Mouse (Mus musculus) E14TG2a.4 (cell line): ENCODE results near the gene Kif3c.

Source experiments
- H3K27me3 ChIP-seq: 2 replicates; pipeline ENCODE4 v1.6.1; 2014; ENCODE audit warnings: low read length, control low read depth; ENCODE audit not compliant: insufficient read depth
- H3K36me3 ChIP-seq: 2 replicates; pipeline ENCODE4 v1.6.1; 2014; ENCODE audit warnings: low read length, control low read depth; ENCODE audit not compliant: insufficient read depth
- H3K4me1 ChIP-seq: replicated peaks from 2 replicates; pipeline ENCODE4 v1.6.1; 2014; ENCODE audit warnings: low read depth, low read length, control low read depth
- H3K4me3 ChIP-seq: replicated peaks from 2 replicates; pipeline ENCODE4 v1.5.1; 2014; ENCODE audit warnings: mild to moderate bottlenecking, low read length
- H3K9me3 ChIP-seq: 2 replicates; pipeline ENCODE4 v1.6.1; 2014; ENCODE audit warnings: low read length, control low read depth
- CTCF ChIP-seq: conservative IDR thresholded peaks from 2 replicates; pipeline ENCODE4 v1.5.1; 2014; ENCODE audit warnings: low read length
- NANOG ChIP-seq: IDR thresholded peaks from 2 replicates; pipeline ENCODE4 v1.6.1; 2014; ENCODE audit warnings: borderline replicate concordance, low read length, mixed read lengths
- POU5F1 ChIP-seq: IDR thresholded peaks from 2 replicates; pipeline ENCODE4 v1.6.1; 2014; ENCODE audit warnings: low read length, borderline replicate concordance

Gene Kif3c

GRCm38 (mm10) chr12:3345038-3345437, 19.9 kb upstream of the Kif3c start:
- TF ChIP-seq POU5F1 (no peak), NANOG (no peak), CTCF (no peak)
- Histone ChIP-seq H3K36me3 (no peaks in the 10 kb centered on the region), H3K9me3 (peaks cover 4% of the 10 kb centered on the region), H3K4me1 (no peaks in the 10 kb centered on the region), H3K27me3 (no peaks in the 10 kb centered on the region), H3K4me3 (no peak overlapping the region)

- H3K4me1 ChIP-seq = no peaks in the 10 kb centered on the region
- H3K9me3 ChIP-seq = no peaks in the 10 kb centered on the region
- H3K36me3 ChIP-seq = no peaks in the 10 kb centered on the region
- TF ChIP-seq NANOG (no peak), CTCF (no peak), POU5F1 (no peak)
- no peak overlapping the region for H3K4me3 ChIP-seq
- no peaks in the 10 kb centered on the region for H3K27me3 ChIP-seq
Measured at GRCm38 (mm10) chr12:3347682-3348081, 17.2 kb upstream of the Kif3c start.

DNA sequence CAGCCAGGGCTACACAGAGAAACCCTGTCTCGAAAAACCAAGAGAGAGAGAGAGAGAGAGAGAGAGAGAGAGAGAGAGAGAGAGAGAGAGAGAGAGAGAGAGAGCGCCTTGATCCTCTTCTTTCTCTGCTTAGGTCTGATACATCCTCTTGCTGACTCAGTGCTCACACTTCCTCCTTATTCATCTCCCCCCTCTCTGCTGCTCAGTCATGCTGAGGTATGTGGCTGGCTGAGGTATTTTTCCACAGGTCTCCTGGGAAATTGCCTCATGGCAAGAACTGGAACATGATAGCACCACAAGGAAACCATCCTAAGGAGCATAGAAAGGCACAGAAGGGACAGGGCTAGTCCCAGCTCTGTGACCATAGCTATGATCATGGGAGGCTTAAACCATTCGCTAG, 15.5 kb upstream of the Kif3c start:
- no peak for TF ChIP-seq CTCF
- TF ChIP-seq NANOG = no peak
- no peak for TF ChIP-seq POU5F1
- no peaks in the 10 kb centered on the region for H3K27me3 ChIP-seq
- H3K4me1 ChIP-seq = no peaks in the 10 kb centered on the region
- no peaks in the 10 kb centered on the region for H3K36me3 ChIP-seq
- H3K9me3 ChIP-seq = no peaks in the 10 kb centered on the region
- no peak overlapping the region for H3K4me3 ChIP-seq

DNA sequence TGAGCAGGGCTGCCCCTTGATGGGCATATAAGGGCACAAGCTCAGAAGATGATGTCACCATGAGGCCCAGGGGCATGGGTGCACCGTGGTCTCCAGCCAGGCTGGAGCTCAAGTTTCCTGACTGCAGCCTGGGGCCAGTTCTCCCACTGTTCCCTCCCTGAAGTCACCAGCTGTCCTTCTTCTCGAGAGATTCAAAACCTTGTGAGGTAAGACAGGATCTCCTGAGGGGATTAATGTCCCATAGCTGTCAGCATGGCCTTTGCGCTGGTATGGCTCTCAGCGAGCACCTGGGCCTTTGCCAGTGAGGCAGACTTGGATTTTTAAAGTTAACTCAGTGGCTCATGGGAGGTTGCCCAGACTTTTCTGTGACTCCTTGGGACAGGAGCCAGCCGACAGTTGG, 14.8 kb upstream of the Kif3c start:
- Histone ChIP-seq H3K27me3 (no peaks in the 10 kb centered on the region), H3K9me3 (no peaks in the 10 kb centered on the region), H3K36me3 (no peaks in the 10 kb centered on the region), H3K4me3 (no peak overlapping the region), H3K4me1 (no peaks in the 10 kb centered on the region)
- TF ChIP-seq NANOG (no peak), POU5F1 (no peak), CTCF (no peak)

- H3K4me1 ChIP-seq = peaks cover 4% of the 10 kb centered on the region
- no peak overlapping the region for H3K4me3 ChIP-seq
- H3K27me3 ChIP-seq = no peaks in the 10 kb centered on the region
- TF ChIP-seq CTCF (no peak), NANOG (no peak), POU5F1 (no peak)
- no peaks in the 10 kb centered on the region for H3K9me3 ChIP-seq
- H3K36me3 ChIP-seq = no peaks in the 10 kb centered on the region
Measured at GRCm38 (mm10) chr12:3352216-3352615, 12.7 kb upstream of the Kif3c start.

- Histone ChIP-seq H3K9me3 (no peaks in the 10 kb centered on the region), H3K27me3 (no peaks in the 10 kb centered on the region), H3K36me3 (no peaks in the 10 kb centered on the region), H3K4me1 (peaks cover 7% of the 10 kb centered on the region), H3K4me3 (no peak overlapping the region)
- no peak for TF ChIP-seq CTCF
- no peak for TF ChIP-seq NANOG
- no peak for TF ChIP-seq POU5F1
Measured at GRCm38 (mm10) chr12:3355068-3355467, 9.9 kb upstream of the Kif3c start.

DNA sequence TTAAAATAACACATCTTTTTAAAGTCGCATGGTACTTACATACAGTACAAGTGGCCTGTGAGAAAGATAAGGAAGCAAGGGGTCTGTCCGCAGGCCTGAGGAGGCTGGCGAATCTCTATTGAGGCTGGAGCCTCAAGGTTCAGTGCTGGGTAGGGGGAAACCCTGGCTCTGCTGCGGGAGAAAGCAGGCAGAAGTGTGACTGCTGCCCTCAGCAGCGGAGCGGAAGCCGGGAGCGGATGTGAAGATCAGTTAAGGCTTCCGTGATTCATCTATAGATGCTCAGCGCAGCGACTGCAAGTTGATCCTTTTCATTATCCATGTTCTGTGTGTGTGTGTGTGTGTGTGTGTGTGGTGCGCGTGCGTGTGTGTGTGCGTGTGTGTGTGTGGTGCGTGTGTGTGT, 8.1 kb upstream of the Kif3c start:
- H3K9me3 ChIP-seq = no peaks in the 10 kb centered on the region
- peaks cover 7% of the 10 kb centered on the region for H3K4me1 ChIP-seq
- no peaks in the 10 kb centered on the region for H3K27me3 ChIP-seq
- H3K4me3 ChIP-seq = peak overlapping the region; percentile 72
- TF ChIP-seq POU5F1 = no peak
- no peak for TF ChIP-seq CTCF
- no peak for TF ChIP-seq NANOG
- no peaks in the 10 kb centered on the region for H3K36me3 ChIP-seq

DNA sequence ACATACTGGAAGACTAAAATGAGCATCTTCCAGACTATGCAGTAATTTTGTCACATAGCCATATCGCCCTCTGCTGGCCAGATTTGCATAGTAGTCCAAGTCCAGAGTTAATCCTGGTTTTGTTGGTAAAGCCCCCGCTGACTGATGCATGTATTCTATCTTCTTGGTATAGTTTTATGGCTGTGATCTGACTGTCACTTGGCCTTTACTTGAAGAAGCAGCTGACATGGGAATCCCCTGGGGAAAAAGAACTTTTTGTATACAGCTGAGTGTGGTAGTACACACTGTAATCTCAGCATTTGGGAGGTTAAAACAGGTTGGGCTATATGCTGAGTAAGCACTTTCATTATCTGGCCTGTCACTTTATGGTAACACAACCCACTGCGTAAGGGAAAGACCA, 5.6 kb upstream of the Kif3c start:
- Histone ChIP-seq H3K9me3 (no peaks in the 10 kb centered on the region), H3K27me3 (no peaks in the 10 kb centered on the region), H3K36me3 (no peaks in the 10 kb centered on the region), H3K4me3 (no peak overlapping the region), H3K4me1 (peaks cover 7% of the 10 kb centered on the region)
- peak; percentile 74 for TF ChIP-seq CTCF
- no peak for TF ChIP-seq POU5F1

- no peaks in the 10 kb centered on the region for H3K9me3 ChIP-seq
- H3K4me1 ChIP-seq = peaks cover 13% of the 10 kb centered on the region
- no peak overlapping the region for H3K4me3 ChIP-seq
- H3K36me3 ChIP-seq = no peaks in the 10 kb centered on the region
- TF ChIP-seq POU5F1 (no peak), CTCF (no peak)
- no peaks in the 10 kb centered on the region for H3K27me3 ChIP-seq
Measured at GRCm38 (mm10) chr12:3360043-3360442, 4.9 kb upstream of the Kif3c start.
